Mouse (Mus musculus) lung, embryonic 14.5 days (tissue): ENCODE data around the gene Ccin. TPM values are rescaled to one million over a fixed set of nuclear protein-coding genes. Genes with fewer than 3 reads are reported as not detected.

Experiments used
- ATAC-seq: fragments of 200-750 bp; cut with Nextera tagmentation; 2 replicates; pipeline ENCODE4 v1.8.0; 2017; ENCODE audit warnings: mild to moderate bottlenecking, moderate TSS enrichment, moderate library complexity; ENCODE audit not compliant: insufficient read depth
- DNase-seq: peaks from one replicate; pipeline ENCODE4 v3.0.0-alpha.2; 2015
- H3K27ac ChIP-seq: fragments of 300-500 bp; sonication (generic); 2 replicates; pipeline ENCODE4 v1.5.1; 2014; ENCODE audit warnings: low read depth, mild to moderate bottlenecking, moderate library complexity
- H3K27me3 ChIP-seq: fragments of 300-500 bp; sonication (generic); 2 replicates; pipeline ENCODE4 v1.6.1; 2014; ENCODE audit warnings: low read length, control low read depth; ENCODE audit not compliant: insufficient read depth
- H3K36me3 ChIP-seq: fragments of 300-500 bp; sonication (generic); 2 replicates; pipeline ENCODE4 v1.6.1; 2014; ENCODE audit warnings: control low read depth; ENCODE audit not compliant: insufficient read depth
- H3K4me1 ChIP-seq: fragments of 300-500 bp; sonication (generic); 2 replicates; pipeline ENCODE4 v1.6.1; 2014; ENCODE audit warnings: antibody characterized with exemption, control low read depth; ENCODE audit not compliant: insufficient read depth
- H3K4me2 ChIP-seq: fragments of 300-500 bp; sonication (generic); 2 replicates; pipeline ENCODE4 v1.6.1; 2014; ENCODE audit warnings: mild to moderate bottlenecking
- H3K4me3 ChIP-seq: fragments of 300-500 bp; sonication (generic); 2 replicates; pipeline ENCODE4 v1.5.1; 2014; ENCODE audit warnings: low read depth, low read length
- H3K9ac ChIP-seq: fragments of 300-500 bp; sonication (generic); 2 replicates; pipeline ENCODE4 v1.6.1; 2014
- H3K9me3 ChIP-seq: fragments of 300-500 bp; sonication (generic); 2 replicates; pipeline ENCODE4 v1.6.1; 2016; ENCODE audit warnings: low read depth, low read length, control low read depth
- CTCF ChIP-seq: IDR thresholded peaks from 2 replicates; pipeline ENCODE4 v1.5.1; 2016; ENCODE audit warnings: antibody characterized with exemption, low read depth
- WGBS: fragments of 180-500 bp; shearing (Covaris S2); extraction: QIAGEN DNeasy Blood & Tissue Kit; methylation state at CpG from one replicate; pipeline ENCODE4 v1.1.7; 2014; 5-methylcytosine and 5-hydroxymethylcytosine counted together
- polyA plus RNA-seq: library from polyadenylated mRNA; unstranded; fragments of >200 nt; fragmentation: Nextera tagmentation; extraction: Ambion mirVana; gene quantifications from 2 replicates; pipeline ENCODE4 v1.2.1, GENCODE M21; 2014

Ccin gene
- polyA plus RNA-seq, 1 experiment from 2014 or later = not detected

DNA sequence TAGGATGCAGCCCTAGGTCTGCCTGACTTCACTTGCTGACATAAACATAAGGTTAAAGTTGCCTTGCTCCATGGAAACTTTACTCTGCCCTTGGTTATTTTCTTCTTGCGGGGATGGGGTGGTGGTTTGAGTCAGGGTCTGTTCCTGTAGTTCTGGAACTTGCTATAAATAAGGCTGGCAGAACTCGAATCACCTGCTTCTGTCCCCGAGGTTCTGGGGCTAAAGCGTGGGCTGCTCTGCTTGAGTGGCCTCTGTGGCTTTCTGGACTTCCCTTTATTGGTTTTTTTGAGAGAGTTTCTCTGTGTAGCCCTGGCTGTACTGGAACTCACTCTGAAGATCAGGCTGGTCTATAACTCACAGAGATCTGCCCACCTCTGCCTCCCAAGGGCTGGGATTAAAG is 32.8 kb downstream of the Ccin start:
- no peaks in the 10 kb centered on the region for H3K9me3 ChIP-seq
- H3K27ac ChIP-seq = no peak overlapping the region
- peaks cover 29% of the 10 kb centered on the region for H3K36me3 ChIP-seq
- no peak for TF ChIP-seq CTCF
- 90% methylated on average over 4 of the region's 4 CpGs for WGBS
- ATAC-seq (no peak), DNase-seq (no peak)
- no peaks in the 10 kb centered on the region for H3K27me3 ChIP-seq
- H3K9ac ChIP-seq = no peak overlapping the region
- peaks cover 6% of the 10 kb centered on the region; the same call in 1 of the 2 replicates for H3K4me1 ChIP-seq
- no peak overlapping the region for H3K4me2 ChIP-seq
- H3K4me3 ChIP-seq = no peak overlapping the region

DNA sequence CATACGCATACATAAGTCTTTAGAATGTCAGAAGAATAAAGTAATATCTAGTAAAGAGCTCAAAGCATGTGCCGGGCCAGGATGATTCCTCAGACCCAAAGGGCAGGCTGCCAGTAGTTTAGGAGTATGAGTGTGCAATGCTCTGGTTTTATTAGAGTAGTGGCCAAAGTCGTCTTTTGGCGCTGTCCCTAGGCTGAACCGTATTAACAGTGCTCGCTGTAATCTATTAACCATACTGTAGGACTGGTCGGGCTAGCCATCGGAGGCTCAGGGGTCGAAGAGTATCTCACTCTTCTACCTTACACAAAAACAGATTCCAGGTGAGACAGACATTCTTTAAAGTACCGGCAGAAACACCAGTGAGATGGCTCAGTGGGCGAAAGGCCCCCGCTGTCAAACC is 33.5 kb downstream of the Ccin start:
- TF ChIP-seq CTCF = no peak
- H3K4me3 ChIP-seq = no peak overlapping the region
- no peak for ATAC-seq
- H3K4me1 ChIP-seq = peaks cover 6% of the 10 kb centered on the region; the same call in 1 of the 2 replicates
- no peaks in the 10 kb centered on the region for H3K27me3 ChIP-seq
- H3K9ac ChIP-seq = no peak overlapping the region
- H3K4me2 ChIP-seq = no peak overlapping the region
- H3K9me3 ChIP-seq = no peaks in the 10 kb centered on the region
- no peak for DNase-seq
- WGBS = 88% methylated on average over 12 of the region's 12 CpGs
- peaks cover 35% of the 10 kb centered on the region for H3K36me3 ChIP-seq
- no peak overlapping the region for H3K27ac ChIP-seq

DNA sequence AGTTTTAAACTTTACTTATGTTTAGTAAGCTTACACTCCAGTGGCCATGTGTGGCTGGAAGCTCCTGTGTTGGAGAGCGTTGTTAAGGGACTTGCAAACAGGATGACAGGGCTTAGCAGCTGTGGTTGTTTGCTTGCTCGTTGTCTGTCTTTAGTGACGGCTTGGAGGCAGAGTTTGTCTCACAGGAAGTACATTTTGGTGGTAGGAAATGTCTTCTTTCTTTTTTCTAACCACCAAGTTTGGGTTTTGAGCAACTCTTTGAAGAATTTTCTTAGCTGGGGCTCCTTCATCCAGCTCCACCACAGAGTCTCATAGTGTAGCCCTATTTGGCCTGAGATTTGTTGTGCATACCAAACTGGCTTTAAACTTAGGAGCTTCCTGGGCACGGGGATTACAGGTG is 39.0 kb downstream of the Ccin start:
- Histone ChIP-seq H3K36me3 (peaks cover 80% of the 10 kb centered on the region), H3K4me3 (no peak overlapping the region), H3K27ac (no peak overlapping the region), H3K4me2 (no peak overlapping the region), H3K27me3 (no peaks in the 10 kb centered on the region), H3K9me3 (no peaks in the 10 kb centered on the region), H3K4me1 (no peaks in the 10 kb centered on the region), H3K9ac (no peak overlapping the region)
- DNase-seq (no peak), ATAC-seq (no peak)
- 75% methylated on average over 4 of the region's 4 CpGs for WGBS
- TF ChIP-seq CTCF = no peak

DNA sequence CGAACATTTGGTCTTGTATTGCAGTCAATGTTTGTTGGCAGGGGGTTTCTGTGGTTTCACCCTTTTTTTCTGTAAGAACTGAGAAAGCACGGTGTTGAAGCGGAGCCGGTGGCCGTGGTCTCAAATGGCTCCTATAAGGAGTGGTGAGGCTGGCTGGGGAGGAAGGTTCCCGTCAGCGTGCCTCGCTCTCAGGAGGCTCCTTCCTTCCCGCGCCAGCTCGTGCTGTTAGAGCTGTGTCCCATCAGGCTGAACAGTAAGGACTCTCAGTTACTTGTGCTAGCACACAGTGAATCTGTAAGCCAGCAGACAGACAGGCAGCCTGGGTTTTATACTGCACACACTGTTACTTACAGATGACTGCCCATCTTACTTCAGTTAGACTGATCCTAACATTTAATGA is 39.5 kb downstream of the Ccin start:
- Histone ChIP-seq H3K4me3 (no peak overlapping the region), H3K4me2 (no peak overlapping the region), H3K9me3 (no peaks in the 10 kb centered on the region), H3K36me3 (peaks cover 85% of the 10 kb centered on the region), H3K27me3 (no peaks in the 10 kb centered on the region), H3K27ac (no peak overlapping the region), H3K9ac (no peak overlapping the region), H3K4me1 (no peaks in the 10 kb centered on the region)
- DNase-seq (no peak), ATAC-seq (no peak)
- TF ChIP-seq CTCF = no peak
- WGBS = 92% methylated on average over 11 of the region's 11 CpGs

DNA sequence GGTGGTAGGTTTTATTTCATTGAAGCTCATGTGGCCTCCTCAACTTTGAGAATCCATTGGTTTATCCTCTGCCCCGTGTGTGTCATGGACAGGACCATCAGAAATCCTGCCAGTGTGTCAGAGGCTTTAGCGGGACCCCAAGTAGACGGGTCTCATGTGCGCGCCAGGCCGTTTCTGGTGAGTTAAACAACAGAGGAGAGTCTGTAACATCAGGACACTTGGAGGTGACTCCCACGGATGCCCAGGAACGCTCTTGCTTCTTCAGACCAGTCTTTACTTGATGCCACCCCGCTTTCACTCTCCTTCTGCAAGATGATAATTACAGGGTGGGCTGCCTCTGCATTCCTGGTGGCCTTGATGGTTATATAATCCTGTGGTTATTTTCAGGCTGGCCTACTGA is 40.4 kb downstream of the Ccin start:
- peaks cover 94% of the 10 kb centered on the region for H3K36me3 ChIP-seq
- no peaks in the 10 kb centered on the region for H3K9me3 ChIP-seq
- 94% methylated on average over 9 of the region's 9 CpGs for WGBS
- H3K9ac ChIP-seq = no peak overlapping the region
- H3K4me2 ChIP-seq = no peak overlapping the region
- no peak for TF ChIP-seq CTCF
- H3K4me1 ChIP-seq = no peaks in the 10 kb centered on the region
- no peak overlapping the region for H3K27ac ChIP-seq
- no peak for DNase-seq
- no peak overlapping the region for H3K4me3 ChIP-seq
- ATAC-seq = no peak
- no peaks in the 10 kb centered on the region for H3K27me3 ChIP-seq

DNA sequence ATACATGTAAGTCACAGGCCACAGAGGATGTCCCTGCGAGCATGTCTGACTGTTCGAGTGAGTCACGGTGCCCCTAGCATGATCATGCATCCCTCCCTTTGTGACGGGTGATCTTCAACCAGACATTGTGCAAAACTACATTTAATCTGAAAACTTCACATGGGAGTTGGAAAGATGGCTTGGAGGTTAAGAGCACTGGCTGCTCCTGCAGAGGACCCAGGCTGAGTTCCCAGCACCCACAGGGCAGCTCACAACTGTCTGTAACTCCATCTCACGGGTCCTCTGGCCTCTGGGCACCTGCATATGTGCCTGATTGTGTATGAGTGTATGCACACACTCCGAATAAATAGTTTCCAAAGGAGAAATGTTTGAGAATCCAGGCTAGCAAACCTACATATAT is 41.0 kb downstream of the Ccin start:
- no peak overlapping the region for H3K4me3 ChIP-seq
- peaks cover 95% of the 10 kb centered on the region for H3K36me3 ChIP-seq
- no peaks in the 10 kb centered on the region for H3K9me3 ChIP-seq
- no peak overlapping the region for H3K4me2 ChIP-seq
- H3K9ac ChIP-seq = no peak overlapping the region
- WGBS = 94% methylated on average over 6 of the region's 6 CpGs
- DNase-seq (no peak), ATAC-seq (no peak)
- no peaks in the 10 kb centered on the region for H3K27me3 ChIP-seq
- no peak for TF ChIP-seq CTCF
- H3K27ac ChIP-seq = no peak overlapping the region
- H3K4me1 ChIP-seq = no peaks in the 10 kb centered on the region

DNA sequence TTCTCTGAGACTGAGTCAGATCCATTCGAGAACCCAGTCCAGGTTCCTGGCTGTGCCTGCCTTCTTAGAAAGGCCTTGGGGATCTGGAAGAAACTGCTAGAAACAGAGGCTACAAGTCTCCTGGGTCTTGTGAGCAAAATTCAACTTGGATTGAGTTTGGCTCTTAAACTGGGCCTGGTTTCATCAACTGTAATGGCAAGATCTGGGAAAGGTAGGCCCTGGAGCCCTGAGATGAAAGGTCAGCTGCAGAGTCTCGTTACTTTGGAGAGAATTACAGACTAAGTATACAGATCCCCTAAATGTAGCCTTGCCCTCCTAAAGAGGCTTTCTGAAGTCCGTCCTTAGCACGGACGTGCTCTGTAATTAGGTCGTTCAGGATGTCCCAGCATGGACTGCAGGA is 42.3 kb downstream of the Ccin start:
- H3K36me3 ChIP-seq = peaks cover 95% of the 10 kb centered on the region
- H3K4me2 ChIP-seq = no peak overlapping the region
- no peak overlapping the region for H3K27ac ChIP-seq
- DNase-seq (no peak), ATAC-seq (no peak)
- H3K4me3 ChIP-seq = no peak overlapping the region
- 93% methylated on average over 6 of the region's 6 CpGs for WGBS
- no peak for TF ChIP-seq CTCF
- no peaks in the 10 kb centered on the region for H3K9me3 ChIP-seq
- H3K9ac ChIP-seq = no peak overlapping the region
- H3K4me1 ChIP-seq = no peaks in the 10 kb centered on the region
- no peaks in the 10 kb centered on the region for H3K27me3 ChIP-seq
